Mouse (Mus musculus) ES-E14 (cell line): ENCODE data around the gene Myl9.

Experiments
- CHD2 ChIP-seq: IDR thresholded peaks from 2 replicates; pipeline ENCODE4 v1.6.1; 2014; ENCODE audit warnings: mild to moderate bottlenecking, low read depth, low read length, inconsistent platforms
- MAFK ChIP-seq: IDR thresholded peaks from 2 replicates; pipeline ENCODE4 v1.6.1; 2014; ENCODE audit warnings: mild to moderate bottlenecking, low read depth, low read length, inconsistent platforms; ENCODE audit not compliant: insufficient read depth
- ZNF384 ChIP-seq: IDR thresholded peaks from 2 replicates; pipeline ENCODE4 v1.6.1; 2012; ENCODE audit warnings: low read depth, low read length, inconsistent platforms

DNA sequence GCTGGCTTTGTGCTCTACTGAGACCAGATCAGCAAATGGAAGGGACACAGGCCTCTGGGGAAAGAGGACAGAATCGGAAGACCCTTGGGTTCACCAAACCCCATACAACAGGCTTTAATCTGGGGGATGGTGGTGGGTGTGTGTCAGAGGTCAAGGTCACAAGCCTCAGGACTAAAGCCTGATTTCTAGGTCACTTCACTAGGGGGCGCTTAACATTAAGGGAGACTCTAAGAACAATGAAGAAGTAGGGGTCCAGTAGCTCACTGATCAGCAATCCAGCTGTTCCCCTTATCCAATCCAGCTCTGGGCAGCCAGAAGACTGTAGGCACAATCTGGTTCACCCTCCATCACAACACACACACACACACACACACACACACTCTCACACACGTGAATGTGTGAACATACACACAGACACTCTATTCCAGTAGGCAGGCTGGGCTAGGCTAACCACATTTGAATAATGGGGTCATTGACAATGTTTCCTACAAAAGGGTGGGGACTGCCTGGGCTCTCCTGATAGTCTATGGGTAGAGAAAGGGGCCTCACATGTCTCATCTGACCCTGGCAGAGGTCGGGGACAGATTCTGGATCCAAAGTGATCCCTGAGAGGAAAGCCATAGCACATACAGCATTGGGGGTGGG, 6.7 kb downstream of the Myl9 start:
- no peak for TF ChIP-seq ZNF384
- TF ChIP-seq CHD2 = no peak
- TF ChIP-seq MAFK = no peak
